Mouse (Mus musculus) ovary, adult 10 weeks (tissue): ENCODE measurements around the gene Evi2a. TPM values are rescaled to one million over a fixed set of nuclear protein-coding genes. Genes with fewer than 3 reads are reported as not detected.

Source experiments
- polyA plus RNA-seq: library from polyadenylated mRNA; stranded (reverse); fragments of 350-450 nt; fragmentation: Illumina TruSeq; extraction: RNeasy Lipid Tissue Mini Kit (QIAGEN cat#74804); gene quantifications from one replicate; pipeline ENCODE4 v1.2.3, GENCODE M21; 2014

Gene Evi2a
- polyA plus RNA-seq, result 13.1 TPM

DNA sequence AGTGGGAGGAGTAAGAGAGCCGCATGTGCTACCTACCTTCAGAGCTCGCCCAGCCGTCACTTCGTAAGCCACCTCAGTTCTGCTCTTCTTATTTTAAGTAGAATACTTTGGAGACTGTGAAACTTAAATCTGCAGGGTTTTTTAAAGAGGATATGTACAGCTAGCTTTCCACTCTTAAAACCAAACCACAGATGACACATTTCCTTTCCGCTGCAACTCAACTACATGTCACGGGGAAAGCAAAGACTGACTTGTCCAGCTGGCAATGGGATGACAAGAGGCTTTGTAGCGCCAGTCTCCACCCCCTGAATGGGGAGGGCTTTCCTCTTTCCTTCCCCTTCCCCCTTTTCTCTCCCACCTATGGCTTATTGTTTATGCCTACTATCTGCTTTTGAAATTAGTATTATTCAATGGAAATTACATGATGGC, at the start of gene Evi2a, which contains the start of gene Evi2:
Evi2a (minus strand) TSS at position 277 of the 429 bp plus-strand sequence.
Evi2 (minus strand) TSS at position 257 of the 429 bp plus-strand sequence.

GRCm38 (mm10) chr11:79523560-79524309, 6.7 kb downstream of the Evi2a start, which contains the start of gene Evi2b:
Gene Evi2b (minus strand): TSS chr11:79523762.

DNA sequence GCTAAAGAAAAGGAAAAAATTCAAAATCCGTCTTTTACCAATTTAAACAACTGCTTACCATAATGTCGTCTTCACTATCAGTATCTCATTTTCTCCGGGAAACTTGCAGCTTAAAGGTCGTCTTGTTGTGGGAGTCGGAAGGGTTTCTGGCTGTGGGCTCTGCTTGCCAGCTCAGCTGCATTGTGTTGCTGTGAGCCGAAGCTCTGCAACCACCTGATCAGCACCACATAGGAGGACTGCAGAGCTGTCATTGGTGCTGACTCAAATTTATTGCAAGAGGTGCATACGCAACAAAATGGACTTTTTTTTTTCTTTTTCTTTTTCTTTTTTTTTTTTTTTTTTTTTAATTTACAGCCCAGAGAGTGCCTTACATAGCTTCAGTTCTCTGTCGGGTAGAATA, 26.6 kb downstream of the Evi2a start, which contains the start of gene Omg:
Omg (minus strand) TSS at position 240 of the 400 bp plus-strand sequence.

Other genes with a start within 250 kb of the Evi2a start
- gene Gm9964, start 233.7 kb downstream of the Evi2a start, polyA plus RNA-seq, result not detected
- gene Nf1, start 190.9 kb downstream of the Evi2a start, polyA plus RNA-seq, result 51.3 TPM
- 1.1 TPM for gene Omg, start 26.5 kb downstream of the Evi2a start, polyA plus RNA-seq
- gene Evi2b, start 6.8 kb downstream of the Evi2a start, polyA plus RNA-seq, result 13.2 TPM
- gene Evi2, start within 50 bp of the Evi2a start, polyA plus RNA-seq, result 0.63 TPM
- 1.5 TPM for gene Rab11fip4, start 60.6 kb upstream of the Evi2a start, polyA plus RNA-seq